Mouse (Mus musculus): ENCODE results near the gene Ablim1.

Ablim1 gene

GRCm38 (mm10) chr19:57304666-57305065 lies 10.1 kb downstream of the Ablim1 start:
- no peak for DNase-seq (ENCODE audit: low spot score in 2 of 2)

- peak; percentile 47 to 57 for DNase-seq (ENCODE audit: low spot score in 2 of 2)
Observed at GRCm38 (mm10) chr19:57301961-57302395, 12.7 kb downstream of the Ablim1 start.

DNA sequence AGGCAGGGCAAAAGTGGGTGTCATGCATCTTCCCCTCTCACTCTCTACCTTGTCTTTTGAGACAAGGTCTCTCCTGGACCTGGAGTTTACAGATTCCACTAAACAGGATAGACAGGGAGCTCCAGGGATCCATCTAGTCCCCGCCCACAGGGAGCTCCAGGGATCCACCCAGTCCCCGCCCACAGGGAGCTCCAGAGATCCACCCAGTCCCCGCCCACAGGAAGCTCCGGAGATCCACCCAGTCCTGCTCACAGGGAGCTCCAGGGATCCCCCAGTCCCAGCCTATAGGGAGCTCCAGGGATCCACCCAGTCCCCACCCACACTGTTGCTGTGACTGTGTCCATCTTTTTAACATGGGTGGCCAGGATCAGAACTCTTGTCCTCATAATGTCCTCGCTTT lies 16.7 kb downstream of the Ablim1 start:
- DNase-seq (ENCODE audit: low spot score in 2 of 2): peak in 1 of 2 experiments; percentile 60

GRCm38 (mm10) chr19:57297447-57297846 lies 17.3 kb downstream of the Ablim1 start:
- no peak for DNase-seq (ENCODE audit: low spot score in 2 of 2)

DNA sequence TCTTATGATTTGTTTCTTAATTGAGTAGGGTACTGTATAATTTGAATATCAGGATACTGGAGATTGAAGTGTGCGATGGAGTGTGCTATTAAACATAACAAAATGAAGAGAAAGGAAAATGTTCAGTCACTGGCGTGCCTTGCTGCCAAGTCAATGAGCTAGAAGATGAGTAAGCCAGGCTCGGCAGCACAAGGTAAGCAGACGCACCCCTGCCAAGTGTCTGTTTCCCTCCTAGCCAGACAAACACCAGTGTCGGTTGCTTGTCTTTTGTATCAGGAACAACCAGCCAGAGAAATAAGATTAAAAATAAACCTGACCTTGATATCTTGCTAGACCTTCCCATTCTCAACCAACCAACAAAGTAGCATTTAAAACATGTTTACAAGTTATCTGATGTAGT lies 18.2 kb downstream of the Ablim1 start:
- DNase-seq (ENCODE audit: low spot score in 2 of 2): peak; percentile 57 to 58

GRCm38 (mm10) chr19:57295521-57295920 lies 19.2 kb downstream of the Ablim1 start:
- DNase-seq (ENCODE audit: low spot score in 2 of 2): no peak

DNA sequence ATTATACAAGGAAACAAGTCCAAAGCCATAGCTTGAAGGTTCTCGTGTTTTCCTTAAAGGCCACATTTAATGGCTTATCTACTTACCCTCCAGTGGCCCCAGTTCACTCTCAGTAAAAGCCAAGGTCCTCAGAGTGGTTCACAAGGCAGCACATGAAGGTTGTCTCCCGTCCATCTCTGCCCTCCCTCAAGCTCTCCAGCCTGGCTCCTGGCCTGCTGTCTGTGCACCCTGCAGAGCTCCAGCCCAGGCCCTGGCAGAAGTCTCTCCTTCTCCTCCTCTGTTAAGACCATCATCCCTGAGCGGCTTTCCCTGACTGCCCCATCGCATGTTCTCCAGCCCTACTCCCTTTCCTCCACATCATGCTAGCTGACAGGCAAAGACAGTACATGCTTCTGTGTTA lies 20.4 kb downstream of the Ablim1 start:
- no peak for DNase-seq (ENCODE audit: low spot score in 2 of 2)

- DNase-seq (ENCODE audit: low spot score in 2 of 2): peak; percentile 88 to 89
Observed at GRCm38 (mm10) chr19:57293737-57294136, 21.0 kb downstream of the Ablim1 start.

DNA sequence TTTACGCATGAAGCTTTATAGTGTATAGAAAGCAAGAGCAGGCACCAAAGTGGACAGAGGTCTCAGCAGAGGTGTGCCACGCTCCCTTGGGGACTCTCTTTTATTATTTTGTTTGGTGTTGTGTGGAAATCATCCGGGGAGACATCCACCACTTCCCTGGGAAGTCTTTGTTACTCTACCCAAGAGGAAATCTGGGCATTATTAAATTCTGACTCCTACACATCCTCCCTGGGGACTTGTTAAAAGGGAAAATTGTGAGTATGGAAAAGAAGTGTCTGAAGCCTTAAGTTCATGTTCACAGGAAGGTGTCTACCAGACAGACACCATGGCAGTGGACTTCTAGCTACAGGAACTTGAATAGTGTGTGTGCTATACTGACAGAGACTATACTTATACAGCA lies 31.4 kb downstream of the Ablim1 start:
- no peak for DNase-seq (ENCODE audit: low spot score in 2 of 2)

DNA sequence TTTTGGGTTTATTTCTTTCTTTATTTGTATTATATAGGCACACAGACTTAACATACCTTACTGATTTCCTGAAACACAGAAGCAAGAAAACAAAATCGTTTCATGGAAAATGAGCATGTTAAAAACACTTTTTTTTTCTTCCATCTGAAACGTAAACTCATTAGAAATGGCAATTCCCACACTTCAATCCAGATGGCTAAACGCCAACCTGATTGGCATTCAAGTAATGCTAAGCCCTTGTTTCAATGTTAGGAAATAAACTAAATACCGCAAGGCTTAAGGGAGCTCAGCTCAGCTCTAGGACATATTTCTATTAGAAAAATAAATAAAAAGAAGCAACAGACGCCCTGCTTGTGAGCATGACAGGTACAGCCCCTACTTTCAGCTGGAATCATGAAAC lies 32.1 kb downstream of the Ablim1 start:
- DNase-seq (ENCODE audit: low spot score in 2 of 2): no peak

DNA sequence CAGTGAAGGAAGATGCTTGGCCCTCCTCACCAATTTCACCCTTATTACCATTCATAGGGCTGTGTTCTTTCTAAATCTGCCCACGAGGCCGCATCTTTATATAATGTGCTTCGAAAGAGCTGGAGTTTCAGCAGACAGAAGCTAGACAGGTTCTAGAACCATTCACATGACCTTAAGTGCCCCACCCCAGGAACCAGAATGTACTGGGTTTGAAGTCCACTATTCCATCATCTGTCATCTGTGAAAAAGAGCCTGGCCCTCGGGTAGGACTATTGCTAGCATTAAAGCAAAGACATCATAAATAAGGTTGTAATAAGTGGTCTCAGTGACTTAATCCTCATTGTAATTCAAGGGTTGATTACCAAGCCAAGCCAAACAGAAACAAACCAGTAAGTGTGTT lies 35.1 kb downstream of the Ablim1 start:
- DNase-seq (ENCODE audit: low spot score in 2 of 2): no peak

GRCm38 (mm10) chr19:57278263-57278662 lies 36.5 kb downstream of the Ablim1 start:
- no peak for DNase-seq (ENCODE audit: low spot score in 2 of 2)

DNA sequence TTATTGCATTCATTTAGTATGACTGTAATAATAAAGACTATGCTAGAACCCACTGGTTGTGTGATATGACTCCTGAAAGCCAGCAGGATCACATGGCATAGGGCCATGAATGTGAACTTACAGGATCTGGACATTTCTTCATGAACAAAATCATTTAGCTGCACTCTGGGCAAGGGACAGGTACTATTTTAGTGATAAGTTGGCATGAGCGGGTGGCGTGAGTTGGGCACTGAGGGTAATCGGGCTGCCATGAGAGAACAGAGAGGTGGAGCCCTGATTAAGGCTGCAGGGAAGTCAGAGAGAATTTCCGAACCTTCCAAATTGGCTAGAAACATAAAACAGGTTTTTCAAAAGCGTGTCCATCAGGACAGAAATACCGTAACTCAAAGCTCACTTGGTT lies 37.7 kb downstream of the Ablim1 start:
- no peak for DNase-seq (ENCODE audit: low spot score in 2 of 2)

GRCm38 (mm10) chr19:57275166-57275953 lies 39.4 kb downstream of the Ablim1 start:
- no peak for DNase-seq (ENCODE audit: low spot score in 2 of 2)

DNA sequence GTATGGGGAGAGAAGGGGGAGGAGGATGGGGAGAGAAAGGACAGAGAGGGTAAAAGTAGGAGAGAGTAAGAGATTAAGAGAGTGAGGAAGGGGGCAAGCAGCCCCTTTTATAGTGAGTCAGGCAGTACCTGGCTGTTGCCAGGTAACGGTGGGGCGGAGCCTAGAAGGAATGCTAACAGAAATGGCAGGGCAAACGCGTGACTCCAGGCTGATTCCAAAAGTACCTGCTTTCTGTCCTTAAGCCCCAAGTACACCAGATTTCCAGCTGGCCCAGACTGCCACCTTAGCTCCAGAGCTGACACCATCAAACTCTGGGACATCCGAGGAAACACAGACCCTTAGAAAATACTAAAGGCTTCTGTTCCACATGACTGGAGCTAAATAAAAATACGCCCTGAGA lies 40.0 kb downstream of the Ablim1 start:
- no peak for DNase-seq (ENCODE audit: low spot score in 2 of 2)

- no peak for DNase-seq (ENCODE audit: low spot score in 2 of 2)
Observed at GRCm38 (mm10) chr19:57274286-57274685, 40.4 kb downstream of the Ablim1 start.

GRCm38 (mm10) chr19:57272824-57273613 lies 41.7 kb downstream of the Ablim1 start:
- peak; percentile 84 to 86 for DNase-seq (ENCODE audit: low spot score in 2 of 2)

GRCm38 (mm10) chr19:57271757-57272156 lies 43.0 kb downstream of the Ablim1 start:
- DNase-seq (ENCODE audit: low spot score in 2 of 2): peak; percentile 65 to 69

GRCm38 (mm10) chr19:57270711-57271110 lies 44.0 kb downstream of the Ablim1 start:
- DNase-seq (ENCODE audit: low spot score in 2 of 2): no peak

DNA sequence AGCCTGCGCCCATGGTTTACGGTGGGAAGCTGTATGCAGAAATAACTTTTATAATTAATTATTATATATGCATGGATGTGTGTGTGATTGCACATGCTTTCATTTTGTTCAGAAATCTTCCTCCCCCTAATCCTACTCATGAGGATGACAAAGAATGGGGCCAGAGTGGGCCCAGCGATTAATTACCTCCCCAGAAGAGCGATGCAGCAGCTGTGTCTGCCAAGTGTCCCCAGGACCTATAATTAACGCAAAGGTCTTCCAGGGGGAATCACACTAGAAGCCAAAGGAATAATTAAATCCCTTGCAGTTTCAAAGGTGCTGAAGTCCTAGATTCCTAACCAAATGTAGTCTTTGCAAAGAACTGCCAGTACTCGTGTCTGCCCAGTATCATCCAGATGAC lies 44.9 kb downstream of the Ablim1 start:
- no peak for DNase-seq (ENCODE audit: low spot score in 2 of 2)

GRCm38 (mm10) chr19:57267531-57267930 lies 47.2 kb downstream of the Ablim1 start:
- no peak for DNase-seq (ENCODE audit: low spot score in 2 of 2)

DNA sequence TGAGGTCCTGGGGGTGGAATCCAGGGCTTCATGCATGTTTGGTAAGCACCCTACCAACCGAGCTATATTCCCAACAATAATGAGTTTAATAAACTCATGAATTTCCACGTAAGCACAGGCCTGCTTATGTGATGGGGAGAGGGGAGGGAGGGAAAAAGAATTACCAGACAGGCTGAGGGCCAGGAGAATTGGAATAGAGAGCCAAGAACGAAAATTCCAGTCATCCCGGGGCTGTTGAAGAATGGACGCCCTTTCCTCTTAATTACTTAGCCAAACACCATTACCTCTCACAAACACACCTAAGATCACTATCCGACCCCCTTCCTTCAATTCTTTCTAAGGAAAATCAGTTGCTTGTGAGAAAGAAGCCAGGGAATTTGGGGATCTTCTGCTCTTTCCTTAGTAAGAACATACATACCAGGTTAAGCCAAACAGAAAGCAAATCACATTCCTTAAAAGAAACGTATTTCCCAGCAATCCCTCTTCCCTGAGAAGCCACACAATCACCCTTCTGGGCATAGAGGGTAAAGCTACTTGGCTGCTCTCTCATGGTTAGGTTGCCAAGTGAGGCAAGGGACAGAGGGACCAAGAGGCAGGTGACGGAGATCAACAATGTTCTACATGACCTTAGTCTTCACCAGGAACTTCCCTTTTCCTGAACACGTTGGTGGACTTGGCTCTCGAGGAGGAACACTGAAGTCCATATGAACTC lies 48.2 kb downstream of the Ablim1 start:
- DNase-seq (ENCODE audit: low spot score in 2 of 2): peak; percentile 79 to 86

Data from heart, adult 9 months (tissue).